Mouse (Mus musculus): ENCODE results near the gene Rnf7. TPM values are rescaled to one million over a fixed set of nuclear protein-coding genes. Genes with fewer than 3 reads are reported as not detected.

Rnf7 gene
- total RNA-seq, 2 experiments from 2014 or later = 78.4 to 80.0 TPM

DNA sequence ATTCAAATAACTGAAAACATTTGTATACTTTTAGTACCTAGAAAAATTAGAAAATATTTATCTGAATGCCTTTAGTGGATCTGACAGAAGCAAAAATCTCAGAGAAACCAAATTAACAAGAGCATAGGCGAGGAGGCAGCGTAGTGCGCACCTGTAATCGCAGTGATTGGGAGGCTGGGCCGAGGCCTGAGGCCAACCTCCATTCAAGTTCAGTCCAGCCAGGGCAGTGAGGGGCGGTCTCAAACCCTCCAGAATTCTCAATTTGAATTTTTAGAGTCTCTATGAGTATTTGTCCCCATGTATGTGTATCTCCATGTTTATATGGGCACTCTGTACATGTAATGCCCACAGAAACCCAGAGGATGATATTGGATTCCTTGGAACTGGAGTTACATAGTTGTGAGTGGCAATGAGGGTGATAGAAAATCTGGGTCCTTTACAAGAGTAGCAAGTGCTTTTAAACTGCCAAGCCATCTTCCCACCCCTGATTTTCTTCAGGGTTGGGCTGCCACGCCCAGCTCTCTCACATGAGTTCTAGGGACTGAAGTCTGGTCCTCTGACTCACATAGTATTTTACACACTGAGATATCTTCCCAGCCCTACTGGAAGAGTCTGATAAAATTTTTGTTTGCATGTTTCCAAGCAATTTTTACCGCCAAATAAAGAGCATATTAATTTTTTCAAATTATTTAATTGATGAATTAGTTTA is 8.1 kb downstream of the Rnf7 start:
- DNase-seq (ENCODE audit: low spot score in 2 of 2) = no peak

DNA sequence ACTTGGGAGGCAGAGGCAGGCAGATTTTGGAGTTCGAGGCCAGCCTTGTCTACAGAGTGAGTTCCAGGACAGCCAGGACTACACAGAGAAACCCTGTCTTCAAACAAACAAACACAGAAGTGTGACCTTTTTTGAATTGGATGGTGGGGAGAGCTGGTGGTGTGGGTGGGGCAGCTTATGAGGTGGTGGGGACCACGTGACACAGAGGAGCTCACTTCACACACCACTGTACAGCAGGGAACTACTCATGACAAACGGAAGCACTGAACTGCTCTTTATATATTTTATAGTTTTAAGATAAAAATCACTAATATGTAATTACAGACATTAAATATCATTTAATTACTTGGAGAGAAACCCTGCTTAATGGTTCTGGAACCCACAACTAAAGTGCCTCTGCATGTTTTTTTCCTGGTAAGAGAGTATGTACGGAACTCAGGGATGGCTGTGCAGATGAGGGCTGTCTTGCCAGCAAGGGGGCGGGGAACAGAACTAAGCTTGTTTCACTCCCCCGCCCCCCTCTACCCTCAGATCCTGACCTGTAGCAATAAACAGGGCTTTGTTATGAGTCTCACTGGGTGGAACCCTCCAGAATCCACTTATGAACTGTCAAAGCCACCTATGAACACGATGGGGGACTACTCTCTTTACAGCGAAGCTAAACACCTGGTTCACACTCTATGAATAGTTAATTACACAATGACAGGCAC is 8.8 kb downstream of the Rnf7 start:
- no peak for DNase-seq (ENCODE audit: low spot score in 2 of 2)

DNA sequence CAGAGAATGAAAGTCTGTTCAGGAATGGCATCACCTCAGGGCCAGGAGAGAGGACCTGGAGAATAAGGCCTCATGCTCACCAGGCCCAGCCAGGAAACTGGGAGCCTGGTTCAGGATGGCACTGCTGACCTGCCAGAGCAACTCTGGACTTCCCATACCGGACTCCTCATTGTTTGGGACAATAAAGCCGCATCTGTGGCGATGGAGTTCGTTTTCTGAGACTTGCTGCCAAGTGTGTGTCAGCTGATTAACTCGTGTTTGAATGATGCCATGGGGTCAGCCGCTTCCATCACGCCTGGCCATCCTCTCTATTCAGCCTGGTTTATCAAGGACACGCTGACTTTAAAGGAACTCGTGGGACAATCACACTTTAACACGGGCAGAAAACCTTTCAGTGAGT is 14.8 kb downstream of the Rnf7 start:
- DNase-seq (ENCODE audit: low spot score in 2 of 2) = no peak

DNA sequence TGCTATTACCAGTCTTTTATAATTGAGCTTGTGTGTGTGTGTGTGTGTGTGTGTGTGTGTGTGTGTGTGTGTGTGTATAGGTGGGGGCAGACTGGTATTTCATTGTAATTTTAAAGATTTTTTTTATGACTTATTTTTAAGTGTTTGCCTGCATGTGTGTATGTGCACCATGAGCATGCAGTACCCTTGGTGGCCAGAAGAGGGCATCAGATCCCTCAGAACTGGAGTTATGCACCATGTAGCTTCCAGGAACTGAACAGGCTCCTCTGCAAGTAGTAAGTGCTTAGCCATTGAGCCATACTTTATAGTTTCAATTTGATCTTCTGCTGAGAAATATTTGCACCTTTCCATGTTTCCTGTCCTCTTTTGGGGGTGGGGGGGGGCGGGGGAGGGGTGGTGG is 16.9 kb downstream of the Rnf7 start:
- no peak for DNase-seq (ENCODE audit: low spot score in 2 of 2)

DNA sequence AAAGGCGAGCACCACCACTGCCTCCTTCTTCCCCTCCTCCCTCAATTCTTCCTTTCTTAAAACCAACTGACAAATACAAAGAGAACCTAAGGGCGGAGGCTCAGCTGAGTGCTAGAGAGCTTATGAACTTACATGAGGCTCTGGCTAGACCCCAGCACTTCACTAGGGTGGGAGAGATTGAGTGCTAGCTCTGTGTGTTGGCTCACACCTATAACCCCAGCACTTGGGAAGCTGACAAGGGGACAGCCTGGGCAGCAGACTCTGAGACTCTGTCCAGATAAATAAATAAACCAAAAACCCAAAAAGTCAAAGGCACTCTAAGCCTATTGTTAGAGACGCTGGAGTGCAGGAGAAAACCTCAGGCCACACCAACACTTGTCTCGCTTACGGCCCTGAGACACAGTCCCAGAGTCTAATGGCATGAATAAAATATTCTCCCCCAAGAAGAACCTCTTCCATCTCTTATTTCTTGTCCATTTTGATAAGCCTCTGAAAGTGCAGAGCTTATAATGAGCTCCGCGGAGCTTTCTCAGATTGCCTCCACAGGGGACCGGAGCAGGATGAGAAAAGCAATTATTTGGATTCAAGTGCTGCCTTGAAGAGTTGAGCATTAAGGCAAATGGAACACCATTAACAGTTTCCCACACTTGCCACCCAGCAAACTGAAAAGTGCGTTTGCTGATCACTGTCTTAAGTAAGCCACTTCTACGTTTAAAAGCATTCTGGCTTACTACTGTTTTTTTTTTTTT is 18.2 kb downstream of the Rnf7 start:
- DNase-seq (ENCODE audit: low spot score in 2 of 2) = no peak

DNA sequence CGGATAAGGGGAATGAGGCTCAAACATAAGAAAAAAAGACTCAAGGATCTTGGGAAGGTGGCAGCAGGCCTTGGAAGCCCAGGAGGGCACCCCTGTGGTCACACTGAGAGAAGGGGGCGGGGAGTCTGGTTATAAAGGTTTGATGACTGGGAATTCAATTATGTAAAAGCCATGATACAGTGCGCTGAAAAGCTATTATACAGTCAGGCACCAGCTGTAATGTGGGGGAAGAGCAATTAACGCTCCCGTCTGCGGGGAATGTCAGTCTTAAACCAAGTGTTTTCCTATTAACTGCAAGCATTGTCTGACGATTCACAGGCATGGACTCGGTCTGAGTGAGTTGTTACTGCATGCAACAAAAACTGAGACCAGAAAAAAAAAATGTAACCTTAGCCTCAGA is 22.9 kb downstream of the Rnf7 start:
- DNase-seq (ENCODE audit: low spot score in 2 of 2) = no peak

DNA sequence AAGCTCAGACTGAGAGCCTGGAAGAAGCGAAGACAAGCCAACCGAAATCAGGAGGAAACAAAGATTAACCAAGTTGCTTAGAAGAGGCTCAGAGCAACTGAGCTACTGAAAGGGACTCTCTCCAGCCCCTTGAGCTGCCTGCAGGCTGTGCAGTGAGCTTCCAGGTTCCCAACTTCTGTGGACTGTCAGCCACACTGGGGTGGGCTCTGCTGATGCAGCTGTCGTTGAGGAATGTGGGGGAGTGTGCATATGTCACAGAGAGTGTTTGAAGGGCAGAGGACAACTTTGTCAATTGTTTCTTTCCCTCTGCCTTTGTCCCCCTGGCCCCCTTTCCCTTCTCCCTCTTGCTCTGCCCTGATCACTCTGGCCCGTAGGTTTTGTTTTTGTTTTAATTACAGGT is 25.5 kb downstream of the Rnf7 start:
- DNase-seq (ENCODE audit: low spot score in 2 of 2) = no peak

DNA sequence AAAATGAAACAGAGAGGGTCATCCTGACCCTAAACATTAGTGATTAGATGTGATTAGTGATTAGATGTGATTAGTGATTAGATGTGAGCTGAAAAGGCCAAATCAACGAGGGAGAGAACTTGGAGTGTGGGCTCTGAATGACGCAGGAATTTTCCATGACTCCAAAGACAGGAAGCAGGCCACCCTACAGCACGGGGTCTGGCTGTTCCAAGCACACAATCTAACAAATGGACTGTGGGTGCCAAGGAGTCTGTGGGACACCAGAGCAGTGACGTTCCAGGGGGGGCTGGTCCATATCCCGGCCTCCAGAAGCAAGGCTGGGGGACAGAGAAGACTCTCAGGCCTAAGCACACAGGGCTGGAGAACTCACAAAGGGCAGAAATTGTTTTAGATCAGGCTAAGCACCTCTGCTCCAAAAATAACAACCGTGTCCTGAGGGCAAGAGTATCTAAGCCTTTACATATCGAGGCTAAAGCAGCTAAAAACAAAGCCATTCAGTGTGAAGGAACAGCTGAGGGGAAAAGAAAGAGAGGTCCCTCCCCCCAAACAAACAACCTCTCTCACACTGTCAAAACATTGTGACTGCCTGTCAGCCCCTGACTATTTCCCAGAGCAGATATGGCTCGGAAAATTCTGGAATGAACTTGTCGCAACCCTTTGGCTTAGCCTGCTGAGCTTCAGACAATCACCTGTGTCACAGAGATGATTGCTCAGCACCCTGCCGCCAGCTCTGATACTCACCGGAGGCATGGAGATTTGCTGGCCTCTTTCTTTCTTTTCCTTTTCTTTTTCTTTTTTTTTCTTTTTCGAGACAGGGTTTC is 27.4 kb downstream of the Rnf7 start:
- no peak for DNase-seq (ENCODE audit: low spot score in 2 of 2)

DNA sequence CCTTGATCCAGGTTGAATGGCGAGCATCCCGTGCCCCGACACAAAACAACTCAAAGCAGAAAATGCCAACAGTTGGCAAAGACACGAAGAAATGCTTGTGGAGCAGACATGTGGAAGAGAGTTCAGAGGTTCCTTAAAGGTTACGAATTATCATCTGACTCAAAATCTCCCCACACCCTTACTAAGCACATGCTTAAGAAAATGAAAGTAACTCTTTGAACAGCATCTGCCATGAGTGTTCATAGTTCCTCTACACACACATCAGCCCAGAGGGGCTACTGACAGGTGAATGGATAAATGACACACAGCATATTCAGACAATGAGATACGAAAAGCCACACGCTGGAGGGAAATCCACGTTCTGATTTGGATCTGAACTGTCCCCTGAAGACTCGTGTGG is 29.0 kb downstream of the Rnf7 start:
- no peak for DNase-seq (ENCODE audit: low spot score in 2 of 2)

DNA sequence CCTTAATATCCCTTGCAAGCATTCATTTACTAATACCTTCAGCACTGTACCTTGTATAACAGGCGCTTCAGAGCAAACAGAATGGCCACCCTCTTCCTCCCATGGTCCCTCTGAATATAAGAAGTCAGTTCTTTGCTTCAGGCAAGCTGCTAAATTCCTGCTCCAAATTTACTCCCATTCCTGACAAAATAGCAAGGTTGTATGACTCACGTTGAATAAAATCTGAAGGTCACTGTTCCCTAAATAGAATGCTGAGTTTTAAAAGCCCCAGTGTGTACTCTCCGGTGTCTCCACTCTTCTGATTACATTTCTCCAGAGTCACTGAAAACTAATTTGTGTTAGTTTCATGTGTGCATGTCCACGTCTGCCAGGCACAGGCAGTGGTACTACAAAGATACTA is 33.1 kb downstream of the Rnf7 start:
- no peak for DNase-seq (ENCODE audit: low spot score in 2 of 2)

DNA sequence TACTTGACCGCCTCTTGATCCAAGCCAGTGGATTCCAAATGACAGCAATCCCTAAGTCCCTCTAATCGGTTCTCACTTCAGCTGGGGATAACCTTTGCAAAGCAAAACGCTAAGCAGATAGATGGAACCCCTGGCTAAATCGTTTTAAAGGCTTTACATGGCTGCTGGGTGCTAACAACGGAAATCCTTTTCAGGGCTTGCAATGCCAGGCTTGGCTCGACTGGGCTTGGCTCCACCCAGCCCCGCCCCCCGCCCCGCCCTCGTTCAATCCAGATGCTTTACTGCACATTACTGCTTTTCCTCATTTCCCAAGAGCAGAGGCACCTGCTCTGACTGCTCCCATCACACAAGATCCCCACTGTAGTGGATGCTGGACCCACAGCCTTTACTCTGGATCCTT is 36.4 kb downstream of the Rnf7 start:
- DNase-seq (ENCODE audit: low spot score in 2 of 2) = no peak

DNA sequence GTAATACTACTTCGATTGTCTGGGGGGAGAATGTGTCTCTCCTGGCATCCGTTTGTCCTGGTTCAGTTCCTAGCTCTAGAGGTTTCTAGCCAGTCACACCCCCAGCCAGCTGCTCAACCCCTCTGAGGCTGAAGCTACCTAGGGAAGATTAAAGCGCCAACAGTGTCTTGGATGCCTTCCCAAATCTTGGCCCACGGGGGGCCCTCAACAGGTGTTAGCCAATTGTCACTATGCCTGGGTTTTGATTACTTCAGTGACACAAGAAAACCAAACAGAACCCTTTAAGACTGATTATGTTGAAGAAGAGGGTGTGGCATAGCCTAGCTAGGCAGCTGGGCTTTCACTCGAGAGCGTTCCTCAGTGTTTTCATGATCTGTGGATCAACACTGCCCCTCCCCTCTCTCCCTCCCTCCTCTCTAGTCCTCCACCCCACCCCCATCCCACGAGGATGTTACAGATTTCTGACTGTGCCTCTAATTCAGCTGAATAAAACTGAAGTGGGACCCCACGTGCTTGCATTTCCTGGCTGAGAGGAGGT is 40.1 kb downstream of the Rnf7 start:
- DNase-seq (ENCODE audit: low spot score in 2 of 2) = peak in 1 of 2 experiments; percentile 34

DNA sequence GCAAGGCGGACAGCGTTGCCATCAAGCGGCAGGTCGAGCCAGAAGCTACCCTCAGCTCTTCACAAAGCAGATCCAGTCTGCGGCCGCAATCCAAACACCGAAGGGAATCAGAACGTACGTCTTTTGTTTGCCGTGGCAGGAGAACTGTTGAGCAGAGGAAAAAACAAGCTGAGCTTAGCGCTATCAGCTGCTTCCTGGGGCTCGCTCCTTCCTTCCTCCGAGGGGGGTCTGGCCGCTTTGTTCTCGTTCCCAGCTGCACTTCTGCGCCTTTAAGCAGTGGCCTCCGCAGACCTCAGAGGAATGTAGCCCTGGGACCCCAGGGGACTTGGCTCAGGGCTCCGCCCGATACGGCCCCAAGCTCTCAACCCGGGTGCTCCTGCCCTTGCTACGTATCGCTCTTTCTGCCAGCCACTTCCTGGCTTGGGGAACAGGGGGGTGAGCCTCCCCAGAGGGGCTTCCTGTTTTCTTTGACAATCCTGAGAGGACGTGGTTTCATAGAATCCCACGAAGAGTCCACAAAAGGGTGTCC is 40.6 kb downstream of the Rnf7 start:
- peak; percentile 50 to 54 for DNase-seq (ENCODE audit: low spot score in 2 of 2)

DNA sequence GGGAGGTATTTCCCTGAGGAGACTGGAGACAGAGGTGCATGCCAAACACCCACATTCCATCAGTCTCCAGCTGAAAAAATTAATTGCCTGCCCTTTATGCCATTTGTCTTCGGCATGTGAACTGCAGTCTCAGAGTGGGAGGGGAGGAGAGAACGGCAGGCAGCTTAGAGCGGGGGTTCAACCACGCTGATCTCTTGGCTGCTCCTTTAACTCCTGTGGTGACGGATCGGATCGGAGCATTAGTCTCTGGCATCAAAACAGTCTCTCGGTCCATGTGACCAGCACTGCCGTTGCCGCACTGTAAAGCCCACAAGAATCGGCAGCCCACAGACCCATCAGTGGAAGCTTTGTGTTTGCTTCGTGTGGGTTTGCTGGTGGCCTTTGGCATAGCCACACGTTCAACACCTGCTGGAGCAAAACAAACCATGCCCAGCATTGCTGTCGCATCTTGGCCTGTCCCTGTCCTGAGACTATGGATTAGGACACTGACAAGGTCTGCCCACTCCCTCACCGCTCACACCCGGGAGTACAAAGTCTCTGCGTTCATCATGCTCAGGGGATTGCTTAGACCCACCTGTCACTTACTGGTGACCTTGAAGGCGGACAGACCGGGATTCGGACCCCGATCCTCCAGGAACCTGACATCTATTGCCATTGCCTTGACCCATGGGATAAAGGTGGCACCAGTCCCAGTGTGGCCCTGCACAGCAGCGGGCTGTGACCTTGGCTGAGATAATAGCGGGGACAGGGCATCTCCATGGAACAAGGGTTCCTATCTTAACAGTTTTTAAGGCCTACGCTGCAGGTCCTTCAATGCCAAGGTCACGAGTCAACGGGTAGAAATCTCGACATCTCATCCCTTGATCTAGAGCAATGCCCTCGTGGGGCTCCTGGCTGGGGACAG is 41.3 kb downstream of the Rnf7 start:
- no peak for DNase-seq (ENCODE audit: low spot score in 2 of 2)

DNA sequence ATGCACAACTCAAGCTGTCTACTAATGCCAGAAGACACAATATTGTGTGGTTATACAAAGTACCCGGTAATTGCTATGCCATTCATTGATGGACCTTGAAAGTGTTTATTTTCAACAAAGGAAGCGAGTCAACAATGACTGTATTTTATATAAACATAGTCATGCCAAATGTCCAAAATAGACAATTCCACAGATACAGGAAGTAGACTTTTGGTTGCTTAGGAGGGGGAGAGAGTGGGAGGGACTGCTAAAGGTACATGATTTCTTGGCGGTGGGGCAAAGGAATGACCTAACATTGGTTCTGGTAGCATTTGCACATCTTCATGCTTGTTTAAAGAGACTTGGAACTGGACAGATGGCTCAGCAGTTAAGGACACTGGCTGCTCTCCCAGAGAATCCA is 45.9 kb downstream of the Rnf7 start:
- DNase-seq (ENCODE audit: low spot score in 2 of 2) = no peak

DNA sequence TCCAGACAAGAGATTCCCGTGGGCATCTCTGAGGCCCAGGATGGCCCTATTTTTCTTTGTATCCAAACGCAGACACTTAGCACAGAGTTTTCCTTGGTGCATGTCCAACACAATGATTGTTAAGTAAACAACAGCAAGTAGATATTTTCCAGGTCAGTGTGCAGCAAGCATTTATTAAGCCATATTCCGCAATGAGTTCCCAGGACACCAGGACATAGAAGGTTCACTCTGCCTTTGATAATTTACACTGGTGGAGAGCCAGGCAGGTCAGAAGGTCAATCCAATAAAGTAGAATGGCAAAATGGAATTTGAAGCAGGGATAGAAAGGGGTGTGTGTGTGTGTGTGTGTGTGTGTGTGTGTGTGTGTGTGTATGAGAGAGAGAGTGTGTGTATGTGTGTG is 47.4 kb downstream of the Rnf7 start:
- DNase-seq (ENCODE audit: low spot score in 2 of 2) = no peak

DNA sequence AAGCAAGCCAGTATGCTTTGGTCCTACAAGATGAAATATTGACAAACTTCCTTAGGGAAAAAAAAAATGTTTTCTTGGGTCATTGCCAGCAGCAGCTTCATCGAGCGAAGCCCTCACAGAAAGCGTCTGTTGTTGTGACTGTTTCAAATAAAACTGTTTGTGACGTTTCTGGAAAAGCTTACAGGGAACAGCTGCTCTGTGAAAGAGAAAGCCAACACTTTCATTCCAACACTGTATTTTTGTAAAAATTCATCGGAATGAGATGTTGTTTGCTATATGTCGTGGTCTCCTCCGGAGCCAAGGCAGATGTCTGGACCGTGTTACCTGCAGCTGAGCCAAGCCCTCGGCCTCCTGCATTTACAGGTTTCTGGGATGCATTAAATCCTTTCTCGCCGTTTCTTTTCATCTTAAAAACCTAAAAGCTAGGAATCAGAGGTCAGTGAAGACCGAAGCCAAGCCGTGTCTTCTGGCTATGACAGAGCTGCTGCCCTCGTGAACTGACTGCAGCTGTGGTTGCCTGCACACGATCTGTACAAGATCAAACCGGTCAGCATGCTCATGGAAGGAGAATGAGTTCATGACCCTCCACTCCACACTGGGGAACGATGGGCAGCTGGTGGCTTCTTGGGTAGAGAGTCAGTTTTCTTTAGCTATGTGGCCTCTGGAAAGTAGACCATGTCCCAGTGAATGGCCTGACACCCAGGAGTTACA is 50.0 kb downstream of the Rnf7 start:
- DNase-seq (ENCODE audit: low spot score in 2 of 2) = no peak

DNA sequence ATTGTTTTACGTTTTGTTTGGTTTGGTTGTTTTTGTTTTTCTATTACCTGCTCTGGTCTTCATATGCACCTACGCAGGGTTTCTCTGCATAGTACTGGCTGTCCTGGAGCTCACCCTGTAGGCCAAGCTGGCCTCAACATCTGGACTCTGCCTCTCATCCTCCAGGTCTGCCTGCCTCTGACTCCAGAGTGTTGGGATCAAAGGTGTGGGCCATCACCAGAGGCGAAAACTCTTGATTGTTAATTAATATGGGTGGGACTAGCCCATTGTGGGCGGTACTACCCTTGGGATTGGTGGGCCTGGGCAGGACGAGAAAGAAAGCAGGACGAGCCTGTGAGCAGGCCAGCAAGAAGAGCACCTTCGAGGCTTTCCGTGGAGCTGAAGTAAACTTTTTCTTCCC is 54.4 kb downstream of the Rnf7 start:
- DNase-seq (ENCODE audit: low spot score in 2 of 2) = no peak

All from adrenal gland, adult 18-20 months (tissue).